Mouse (Mus musculus) limb, embryonic 14.5 days (tissue): ENCODE measurements around the gene Mark3. TPM values are rescaled to one million over a fixed set of nuclear protein-coding genes. Genes with fewer than 3 reads are reported as not detected.
A peak's percentile ranks its signal among the peaks of the same experiment; 100 is the strongest.

ENCODE experiments used
- ATAC-seq: fragments of 200-750 bp; cut with Nextera tagmentation; 2 replicates; pipeline ENCODE4 v1.8.0; 2017; ENCODE audit warnings: low read depth, moderate number of reproducible peaks, moderate TSS enrichment; ENCODE audit not compliant: low FRiP score
- DNase-seq: peaks from one replicate; pipeline ENCODE4 v3.0.0-alpha.2; 2015; ENCODE audit warnings: low spot score
- H3K27ac ChIP-seq: fragments of 300-500 bp; sonication (generic); replicated peaks from 2 replicates; pipeline ENCODE4 v1.5.1; 2014; ENCODE audit warnings: low read depth, mild to moderate bottlenecking, low read length, moderate library complexity, mixed read lengths
- H3K27me3 ChIP-seq: fragments of 300-500 bp; sonication (generic); 2 replicates; pipeline ENCODE4 v1.6.1; 2014; ENCODE audit warnings: low read length, mixed read lengths; ENCODE audit not compliant: control insufficient read depth, insufficient read depth
- H3K36me3 ChIP-seq: fragments of 300-500 bp; sonication (generic); 2 replicates; pipeline ENCODE4 v1.6.1; 2014; ENCODE audit warnings: mild to moderate bottlenecking, low read length, moderate library complexity, mixed read lengths; ENCODE audit not compliant: control insufficient read depth, insufficient read depth
- H3K4me1 ChIP-seq: fragments of 300-500 bp; sonication (generic); 2 replicates; pipeline ENCODE4 v1.6.1; 2014; ENCODE audit warnings: antibody characterized with exemption, low read length, mixed read lengths; ENCODE audit not compliant: control insufficient read depth, insufficient read depth
- H3K4me2 ChIP-seq: fragments of 300-500 bp; sonication (generic); replicated peaks from 2 replicates; pipeline ENCODE4 v1.6.1; 2014; ENCODE audit warnings: low read depth, mild to moderate bottlenecking, low read length, moderate library complexity; ENCODE audit not compliant: severe bottlenecking
- H3K4me3 ChIP-seq: fragments of 300-500 bp; sonication (generic); replicated peaks from 2 replicates; pipeline ENCODE4 v1.5.1; 2014; ENCODE audit warnings: low read length
- H3K9ac ChIP-seq: fragments of 300-500 bp; sonication (generic); 2 replicates; pipeline ENCODE4 v1.6.1; 2014; ENCODE audit warnings: mild to moderate bottlenecking, low read depth, low read length, moderate library complexity; ENCODE audit not compliant: severe bottlenecking
- H3K9me3 ChIP-seq: fragments of 300-500 bp; sonication (generic); 2 replicates; pipeline ENCODE4 v1.6.1; 2016; ENCODE audit warnings: low read length; ENCODE audit not compliant: control insufficient read depth
- POLR2A ChIP-seq: fragments of 200-500 bp; IDR thresholded peaks from 2 replicates; pipeline ENCODE4 v1.8.0; 2012; ENCODE audit warnings: inconsistent platforms, mild to moderate bottlenecking, moderate library complexity, borderline replicate concordance; ENCODE audit not compliant: insufficient read depth, insufficient read length; ENCODE audit errors: extremely low read depth
- WGBS: fragments of 180-500 bp; shearing (Covaris S2); extraction: QIAGEN DNeasy Blood & Tissue Kit; methylation state at CpG from one replicate; pipeline ENCODE4 v1.1.7; 2014; 5-methylcytosine and 5-hydroxymethylcytosine counted together
- polyA plus RNA-seq, 2 experiments: library from polyadenylated mRNA; depleted of rRNA in 1 of 2; stranded (reverse) in 1 of 2; unstranded in 1 of 2; fragments of >200 nt; fragmentation: Nextera tagmentation in 1 of 2; extraction: Ambion mirVana in 1 of 2; gene quantifications; 2 replicates each; pipeline versions ENCODE4 v1.2.1 to v1.2.3; 2012 to 2014

Gene Mark3
- polyA plus RNA-seq, 2 experiments, result 49.8 to 80.5 TPM

DNA sequence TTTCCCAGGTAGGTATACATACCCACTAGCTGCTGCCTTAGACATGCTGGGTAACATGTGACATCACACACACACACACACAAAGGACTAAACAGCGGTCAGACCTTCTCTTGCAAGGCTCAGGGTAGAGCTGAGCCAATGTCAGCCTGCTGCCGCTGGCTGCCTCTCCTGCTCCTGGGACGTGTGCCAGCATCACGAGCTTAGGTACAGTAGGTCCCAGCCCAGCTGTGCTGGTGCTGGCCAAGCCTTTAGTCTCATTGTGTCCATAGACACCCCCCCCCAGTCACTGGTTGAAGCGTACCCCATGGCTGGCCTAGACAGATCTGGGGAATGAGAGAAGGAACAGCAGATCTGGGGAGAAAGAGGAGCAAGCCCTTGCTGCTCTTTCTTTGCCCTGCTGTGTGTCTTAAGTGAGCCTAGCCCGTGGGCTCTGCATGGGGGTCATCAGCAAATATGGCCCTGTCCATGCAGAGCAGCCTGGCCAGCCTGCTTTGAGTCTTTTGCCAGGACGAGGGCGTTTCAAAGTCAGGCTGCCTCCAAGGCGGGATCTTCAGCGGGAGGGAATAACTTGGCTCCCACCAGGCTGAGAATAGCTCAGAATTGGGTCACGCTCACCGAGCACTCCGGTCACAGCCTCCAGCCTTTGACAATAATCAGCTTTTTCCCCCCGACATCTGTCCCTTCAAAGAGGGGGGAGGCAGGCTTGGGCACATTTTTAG is 113.2 kb downstream of the Mark3 start:
- Histone ChIP-seq H3K9ac (0 out of 2 replicates have a peak overlapping the region, but pooled peaks have one; percentile 31), H3K27me3 (no peaks in the 10 kb centered on the region), H3K4me3 (no peak overlapping the region), H3K4me1 (peaks cover 3% of the 10 kb centered on the region; the same call in 1 of the 2 replicates), H3K9me3 (no peaks in the 10 kb centered on the region), H3K4me2 (no peak overlapping the region), H3K27ac (0 out of 2 replicates have a peak overlapping the region, but pooled peaks have one; percentile 8), H3K36me3 (peaks cover 7% of the 10 kb centered on the region)
- no peak for TF ChIP-seq POLR2A
- peak; percentile 63 for DNase-seq
- WGBS, result 42% methylated on average over 14 of the region's 14 CpGs
- peak; percentile 19; the same call in 1 of the 2 replicates for ATAC-seq

DNA sequence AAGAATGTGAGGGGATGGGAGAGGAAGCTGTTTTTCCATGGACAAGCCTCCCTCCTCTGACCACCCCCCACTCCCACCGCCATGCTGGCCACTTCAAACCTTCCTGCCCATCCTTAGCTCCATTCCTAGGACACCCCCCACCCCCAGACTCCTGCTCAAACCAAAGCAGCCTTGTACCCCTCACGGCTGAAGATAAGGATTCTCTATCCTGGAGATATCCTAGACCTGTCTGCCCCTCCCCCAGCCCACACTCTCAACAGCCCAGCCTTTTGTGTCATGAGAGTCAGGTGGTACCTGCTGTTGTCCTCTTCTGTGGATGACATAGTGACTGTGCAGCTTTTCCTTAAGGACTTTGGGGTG is 113.7 kb downstream of the Mark3 start:
- ATAC-seq (no peak), DNase-seq (no peak)
- H3K4me1 ChIP-seq, result peaks cover 5% of the 10 kb centered on the region; the same call in 1 of the 2 replicates
- H3K27ac ChIP-seq, result no peak overlapping the region
- 46% methylated on average over 2 of the region's 2 CpGs for WGBS
- no peak for TF ChIP-seq POLR2A
- no peak overlapping the region for H3K4me2 ChIP-seq
- peaks cover 6% of the 10 kb centered on the region; the same call in 1 of the 2 replicates for H3K36me3 ChIP-seq
- 0 out of 2 replicates have a peak overlapping the region, but pooled peaks have one; percentile 31 for H3K9ac ChIP-seq
- H3K9me3 ChIP-seq, result no peaks in the 10 kb centered on the region
- H3K4me3 ChIP-seq, result no peak overlapping the region
- H3K27me3 ChIP-seq, result no peaks in the 10 kb centered on the region

DNA sequence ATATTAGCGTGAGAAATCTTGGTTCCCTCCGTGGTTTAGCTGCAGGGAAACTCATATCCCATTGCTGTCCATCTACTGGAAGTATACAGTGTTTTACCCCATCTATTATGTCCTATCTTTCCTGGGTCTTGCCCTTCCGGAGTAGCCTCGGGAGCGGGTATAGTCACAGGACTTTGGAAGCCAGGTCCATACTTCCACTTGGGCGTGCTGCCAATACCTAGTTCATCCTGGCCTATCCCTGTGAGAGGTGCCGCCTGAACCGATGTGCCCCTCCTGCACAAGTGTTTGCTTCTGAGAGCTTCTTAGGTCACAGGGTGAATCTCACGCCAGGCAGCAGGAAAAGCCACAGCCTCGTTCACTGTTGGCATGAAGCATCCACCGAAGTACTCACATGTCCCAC is 115.1 kb downstream of the Mark3 start:
- WGBS, result 85% methylated on average over 11 of the region's 11 CpGs
- ATAC-seq, result no peak
- peaks cover 16% of the 10 kb centered on the region for H3K4me1 ChIP-seq

DNA sequence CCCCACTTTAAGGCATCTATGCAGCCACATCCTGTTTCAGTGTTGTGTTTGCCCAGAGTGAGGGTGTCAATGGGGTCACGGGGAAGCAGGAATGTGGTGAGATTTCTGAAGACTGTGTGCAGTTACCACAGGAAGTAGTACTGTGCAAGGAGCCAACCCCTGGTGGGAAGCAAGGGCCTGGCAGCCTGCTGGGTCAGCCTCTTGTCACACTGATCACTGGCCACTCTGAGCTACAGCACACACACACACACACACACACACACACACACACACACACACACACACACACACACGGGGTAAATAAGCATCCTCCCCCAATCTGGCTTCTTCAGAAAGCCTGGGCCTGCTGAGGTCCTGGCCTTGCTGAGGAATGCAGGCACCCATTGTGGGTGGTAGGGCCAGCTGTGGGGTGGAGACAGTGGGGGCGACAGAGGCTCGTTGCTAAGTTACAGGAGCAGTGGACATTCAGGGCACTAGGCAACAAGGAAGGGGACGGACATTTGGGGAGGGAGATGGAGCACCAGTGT is 117.1 kb downstream of the Mark3 start:
- no peaks in the 10 kb centered on the region for H3K9me3 ChIP-seq
- H3K4me1 ChIP-seq, result peaks cover 23% of the 10 kb centered on the region

More for the DNA sequence above, 115.1 kb downstream of the Mark3 start:
- no peaks in the 10 kb centered on the region for H3K27me3 ChIP-seq
- no peak overlapping the region for H3K9ac ChIP-seq
- TF ChIP-seq POLR2A, result no peak
- H3K4me3 ChIP-seq, result no peak overlapping the region
- no peak for DNase-seq
- H3K4me2 ChIP-seq, result no peak overlapping the region
- H3K9me3 ChIP-seq, result no peaks in the 10 kb centered on the region
- no peak overlapping the region for H3K27ac ChIP-seq
- H3K36me3 ChIP-seq, result no peaks in the 10 kb centered on the region

DNA sequence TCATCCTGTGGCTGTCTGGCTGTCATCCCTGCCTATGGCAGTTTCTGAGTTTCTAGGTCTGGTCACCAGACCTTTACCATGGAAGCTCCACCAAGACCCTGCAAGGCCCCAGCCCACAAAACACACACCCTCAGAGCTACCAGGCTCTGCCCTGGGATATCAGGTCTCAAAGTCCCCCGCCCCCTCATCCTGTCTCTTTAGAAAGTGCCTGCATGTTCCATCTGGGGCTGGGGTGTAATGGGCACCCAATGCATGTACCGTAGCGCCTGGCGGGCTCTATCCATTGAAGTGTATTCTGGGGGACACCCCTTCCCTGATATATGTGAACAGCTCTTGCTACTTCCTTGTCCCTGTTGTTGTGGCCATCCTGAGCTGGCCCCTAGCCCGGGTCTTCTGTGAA is 118.6 kb downstream of the Mark3 start:
- Histone ChIP-seq H3K4me2 (no peak overlapping the region), H3K9ac (no peak overlapping the region), H3K27ac (no peak overlapping the region), H3K27me3 (no peaks in the 10 kb centered on the region), H3K9me3 (no peaks in the 10 kb centered on the region), H3K36me3 (no peaks in the 10 kb centered on the region), H3K4me1 (peaks cover 23% of the 10 kb centered on the region), H3K4me3 (no peak overlapping the region)
- DNase-seq (no peak), ATAC-seq (no peak)
- 84% methylated on average over 5 of the region's 5 CpGs for WGBS
- no peak for TF ChIP-seq POLR2A

More for the DNA sequence above, 117.1 kb downstream of the Mark3 start:
- no peak for TF ChIP-seq POLR2A
- Histone ChIP-seq H3K27ac (no peak overlapping the region), H3K27me3 (no peaks in the 10 kb centered on the region), H3K4me3 (no peak overlapping the region), H3K36me3 (no peaks in the 10 kb centered on the region), H3K9ac (0 out of 2 replicates have a peak overlapping the region, but pooled peaks have one; percentile 12), H3K4me2 (no peak overlapping the region)
- ATAC-seq (no peak), DNase-seq (no peak)
- WGBS, result 30% methylated on average over 4 of the region's 5 CpGs
